12 mouse cellular contexts compared by ENCODE assay signal in genomic region chr11:12198700-12199349, GRCm38 (mm10).
DNase-seq lines count a peak whose midpoint lies in the region; ATAC-seq and TF ChIP-seq lines count a peak whose summit lies in the region.
"Had no signal": no experiment of that assay in that cellular context is flagged by ENCODE, and none has a peak within 500 bp of the region (broad histone marks: within the 10 kb centered on the region; RNA-seq: fewer than 3 reads in every experiment).

No protein-coding gene starts in this region.

- 72% methylated on average over 6 of the region's 6 CpGs for WGBS in liver, postnatal 0 days (ENCODE audit: insufficient replicate concordance)

- intact Hi-C loops in gastrocnemius, adult 2 months (cut with DNase I) = no loop called here

- TF ChIP-seq CTCF in gastrocnemius, adult 2 months (IDR thresholded peaks at IDR 0.05) = no peak
- TF ChIP-seq CTCF in liver, postnatal 0 days (IDR thresholded peaks at IDR 0.05; ENCODE audit: low read depth) = no peak

- H3K9me3 ChIP-seq in liver, postnatal 0 days (ENCODE audit: low read length) = no peaks in the 10 kb centered on the region
- H3K9me3 ChIP-seq: liver, embryonic 13.5 days had no signal

- no peaks in the 10 kb centered on the region for H3K36me3 ChIP-seq in liver, postnatal 0 days (replicated peaks; ENCODE audit: insufficient read depth, low read length)
- H3K36me3 ChIP-seq: liver, embryonic 13.5 days had no signal

- ATAC-seq in liver, postnatal 0 days = no peak
- ATAC-seq: inflammation-experienced regulatory T-cells, adult 6 months had no signal

- H3K27ac ChIP-seq in gastrocnemius, adult 2 months = no peak overlapping the region
- H3K27ac ChIP-seq in liver, postnatal 0 days (ENCODE audit: low read depth) = peak overlapping the region; percentile 24; the same call in 1 of the 2 replicates
- H3K27ac ChIP-seq: liver, embryonic 13.5 days had no signal

- H3K9ac ChIP-seq in liver, postnatal 0 days (replicated peaks) = no peak overlapping the region
- H3K9ac ChIP-seq: liver, embryonic 13.5 days had no signal

- H3K27me3 ChIP-seq in liver, postnatal 0 days (ENCODE audit: insufficient read depth, low read length) = no peaks in the 10 kb centered on the region
- H3K27me3 ChIP-seq: liver, embryonic 13.5 days had no signal

- no peak overlapping the region for H3K4me2 ChIP-seq in liver, postnatal 0 days (ENCODE audit: low read depth, low read length)
- H3K4me2 ChIP-seq: liver, embryonic 13.5 days had no signal

- H3K4me1 ChIP-seq in liver, postnatal 0 days (ENCODE audit: insufficient read depth) = peaks cover 4% of the 10 kb centered on the region; the same call in 1 of the 2 replicates
- H3K4me1 ChIP-seq: liver, embryonic 13.5 days had no signal

- TF ChIP-seq EP300 in liver, postnatal 0 days (IDR thresholded peaks at IDR 0.05; ENCODE audit: low read depth) = no peak

- DNase-seq in gastrocnemius, adult 2 months = peak; percentile 55
- no peak for DNase-seq in gastrocnemius, postnatal 25 days
- no peak for DNase-seq in liver, postnatal 0 days
- no peak for DNase-seq in liver
- DNase-seq in fibroblast of lung, adult 2 months (ENCODE audit: low read depth) = peak; percentile 66
- peak; percentile 41 to 75 for DNase-seq in lung, postnatal 4 days
- DNase-seq in gastrocnemius, postnatal 4 days (ENCODE audit: low spot score in 2 of 2) = no peak
- no peak for DNase-seq in urinary bladder, postnatal 4 days (ENCODE audit: low spot score in 2 of 2)
- DNase-seq: liver, embryonic 13.5 days; midbrain, embryonic 14.5 days; thymus, adult 18-20 months had no signal

- H3K4me3 ChIP-seq in gastrocnemius, adult 2 months = no peak overlapping the region
- no peak overlapping the region for H3K4me3 ChIP-seq in liver, postnatal 0 days (ENCODE audit: low read depth, low read length)
- H3K4me3 ChIP-seq: liver, embryonic 13.5 days had no signal

Comparison
In these comparisons a context has a peak if more than half of its experiments do, and no peak if none do; other contexts are left out.
1. DNase-seq: peak in gastrocnemius, adult 2 months (single experiment), fibroblast of lung, adult 2 months (single experiment) and lung, postnatal 4 days (2 of 2); none in gastrocnemius, postnatal 25 days (single experiment), liver, postnatal 0 days (single experiment), liver (single experiment), gastrocnemius, postnatal 4 days (0 of 2) and urinary bladder, postnatal 4 days (0 of 2).